In the genomic region with DNA sequence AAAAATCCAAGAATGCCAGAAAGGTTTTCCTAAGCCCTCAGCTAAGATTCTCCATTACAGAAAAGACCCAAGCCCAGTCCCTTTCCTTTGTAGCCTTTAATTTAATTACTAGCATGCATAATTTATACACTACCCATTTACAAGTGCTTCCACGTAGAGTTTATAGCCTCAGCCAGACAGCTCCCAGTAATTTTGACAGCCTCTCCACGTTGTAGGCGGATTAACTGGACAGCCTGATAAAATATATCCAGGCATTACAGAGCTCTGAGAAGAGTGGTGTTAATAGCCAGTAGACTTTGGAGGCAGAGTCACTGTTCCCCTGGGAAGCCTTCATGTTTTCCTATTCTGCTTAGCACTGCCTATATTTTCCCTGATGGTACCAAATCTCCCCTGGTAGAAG, we compare ENCODE assay signal across 21 mouse cellular contexts.
DNase-seq lines count a peak whose midpoint lies in the region; ATAC-seq lines count a peak whose summit lies in the region.
"Had no signal": no experiment of that assay in that cellular context is flagged by ENCODE, and none has a peak within 500 bp of the region (broad histone marks: within the 10 kb centered on the region; RNA-seq: fewer than 3 reads in every experiment).

No protein-coding gene starts in this region.

- no peaks in the 10 kb centered on the region for H3K36me3 ChIP-seq in hindbrain, embryonic 11.5 days (ENCODE audit: control insufficient read depth, insufficient read depth, low read length)
- no peaks in the 10 kb centered on the region for H3K36me3 ChIP-seq in hindbrain, embryonic 13.5 days
- H3K36me3 ChIP-seq in neural tube, embryonic 11.5 days (ENCODE audit: control insufficient read depth, insufficient read depth, low read length), result no peaks in the 10 kb centered on the region
- H3K36me3 ChIP-seq in neural tube, embryonic 15.5 days, result no peaks in the 10 kb centered on the region
- H3K36me3 ChIP-seq in midbrain, embryonic 16.5 days (ENCODE audit: control insufficient read depth, insufficient read depth, low read length), result no peaks in the 10 kb centered on the region
- H3K36me3 ChIP-seq: embryonic facial prominence, embryonic 10.5 days; heart, embryonic 12.5 days; hindbrain, embryonic 10.5 days had no signal

- H3K4me2 ChIP-seq in hindbrain, embryonic 11.5 days (replicated peaks; ENCODE audit: low read depth, low read length), result no peak overlapping the region
- H3K4me2 ChIP-seq in hindbrain, embryonic 13.5 days, result no peak overlapping the region
- no peak overlapping the region for H3K4me2 ChIP-seq in neural tube, embryonic 11.5 days (ENCODE audit: low read depth)
- H3K4me2 ChIP-seq in neural tube, embryonic 15.5 days, result no peak overlapping the region
- no peak overlapping the region for H3K4me2 ChIP-seq in midbrain, embryonic 16.5 days (ENCODE audit: low read length)
- H3K4me2 ChIP-seq: heart, embryonic 12.5 days had no signal

- H3K4me3 ChIP-seq in hindbrain, embryonic 11.5 days (ENCODE audit: low read depth, low read length), result no peak overlapping the region
- H3K4me3 ChIP-seq in hindbrain, embryonic 13.5 days, result no peak overlapping the region
- H3K4me3 ChIP-seq in neural tube, embryonic 11.5 days (ENCODE audit: low read depth, low read length), result no peak overlapping the region
- H3K4me3 ChIP-seq in neural tube, embryonic 15.5 days (replicated peaks), result no peak overlapping the region
- H3K4me3 ChIP-seq in midbrain, embryonic 16.5 days (ENCODE audit: low read depth, low read length), result no peak overlapping the region
- H3K4me3 ChIP-seq: embryonic facial prominence, embryonic 10.5 days; gastrocnemius, adult 2 months; heart, embryonic 12.5 days; hindbrain, embryonic 10.5 days had no signal

- no peak overlapping the region for H3K9ac ChIP-seq in hindbrain, embryonic 11.5 days (ENCODE audit: low read depth, low read length)
- no peak overlapping the region for H3K9ac ChIP-seq in hindbrain, embryonic 13.5 days
- H3K9ac ChIP-seq in neural tube, embryonic 11.5 days (ENCODE audit: low read length), result no peak overlapping the region
- H3K9ac ChIP-seq in neural tube, embryonic 15.5 days (replicated peaks), result no peak overlapping the region
- H3K9ac ChIP-seq in midbrain, embryonic 16.5 days (ENCODE audit: low read depth, low read length), result no peak overlapping the region
- H3K9ac ChIP-seq: heart, embryonic 12.5 days had no signal

- ATAC-seq in hindbrain, embryonic 11.5 days (ENCODE audit: low FRiP score), result peak; percentile 64
- no peak for ATAC-seq in hindbrain, embryonic 13.5 days (ENCODE audit: low FRiP score)
- ATAC-seq in neural tube, embryonic 11.5 days (ENCODE audit: insufficient read depth, low FRiP score, low TSS enrichment), result peak; percentile 81
- no peak for ATAC-seq in neural tube, embryonic 15.5 days (ENCODE audit: low FRiP score)
- ATAC-seq in midbrain, embryonic 16.5 days, result peak; percentile 68
- ATAC-seq: activated CD4-positive, CD25-positive, alpha-beta regulatory T cell, adult 4 months; forebrain, embryonic 14.5 days; Patski had no signal

- H3K27me3 ChIP-seq in hindbrain, embryonic 11.5 days (ENCODE audit: control insufficient read depth, insufficient read depth, low read length), result no peaks in the 10 kb centered on the region
- H3K27me3 ChIP-seq in hindbrain, embryonic 13.5 days, result no peaks in the 10 kb centered on the region
- no peaks in the 10 kb centered on the region for H3K27me3 ChIP-seq in neural tube, embryonic 11.5 days (ENCODE audit: control insufficient read depth, insufficient read depth, low read length)
- no peaks in the 10 kb centered on the region for H3K27me3 ChIP-seq in neural tube, embryonic 15.5 days (replicated peaks)
- H3K27me3 ChIP-seq in midbrain, embryonic 16.5 days (ENCODE audit: control insufficient read depth, insufficient read depth, low read depth, low read length), result no peaks in the 10 kb centered on the region
- H3K27me3 ChIP-seq: CH12.LX; heart, embryonic 12.5 days; Patski had no signal

- 55% methylated on average over 3 of the region's 3 CpGs for WGBS in hindbrain, embryonic 11.5 days
- 34% methylated on average over 3 of the region's 3 CpGs for WGBS in hindbrain, embryonic 13.5 days
- 36% methylated on average over 3 of the region's 3 CpGs for WGBS in neural tube, embryonic 11.5 days
- 11% methylated on average over 3 of the region's 3 CpGs for WGBS in neural tube, embryonic 15.5 days
- 34% methylated on average over 3 of the region's 3 CpGs for WGBS in midbrain, embryonic 16.5 days

- H3K9me3 ChIP-seq in hindbrain, embryonic 11.5 days (ENCODE audit: control insufficient read depth, low read length), result no peaks in the 10 kb centered on the region
- H3K9me3 ChIP-seq in hindbrain, embryonic 13.5 days, result no peaks in the 10 kb centered on the region
- no peaks in the 10 kb centered on the region for H3K9me3 ChIP-seq in neural tube, embryonic 11.5 days (ENCODE audit: control insufficient read depth, low read length)
- no peaks in the 10 kb centered on the region for H3K9me3 ChIP-seq in neural tube, embryonic 15.5 days (replicated peaks)
- H3K9me3 ChIP-seq in midbrain, embryonic 16.5 days (replicated peaks; ENCODE audit: control insufficient read depth, low read length, poor library complexity, severe bottlenecking), result no peaks in the 10 kb centered on the region
- H3K9me3 ChIP-seq: embryonic facial prominence, embryonic 10.5 days; heart, embryonic 12.5 days; hindbrain, embryonic 10.5 days had no signal

- no peaks in the 10 kb centered on the region for H3K4me1 ChIP-seq in hindbrain, embryonic 11.5 days (replicated peaks; ENCODE audit: control insufficient read depth, insufficient read depth, low read length)
- H3K4me1 ChIP-seq in hindbrain, embryonic 13.5 days (replicated peaks), result 0 out of 2 replicates have a peak, but pooled peaks cover 4% of the 10 kb centered on the region
- no peaks in the 10 kb centered on the region for H3K4me1 ChIP-seq in neural tube, embryonic 11.5 days (ENCODE audit: control insufficient read depth, insufficient read depth, low read length)
- no peaks in the 10 kb centered on the region for H3K4me1 ChIP-seq in neural tube, embryonic 15.5 days
- peaks cover 4% of the 10 kb centered on the region; the same call in 1 of the 2 replicates for H3K4me1 ChIP-seq in midbrain, embryonic 16.5 days (ENCODE audit: control insufficient read depth, insufficient read depth, low read length)
- H3K4me1 ChIP-seq: embryonic facial prominence, embryonic 10.5 days; heart, embryonic 12.5 days; hindbrain, embryonic 10.5 days had no signal

- no peak for DNase-seq in hindbrain, embryonic 11.5 days (ENCODE audit: low spot score)
- peak; percentile 18 for DNase-seq in neural tube, embryonic 11.5 days (ENCODE audit: low spot score)
- DNase-seq in mesoderm, embryonic 11.5 days (ENCODE audit: low read depth, low spot score), result peak; percentile 28
- DNase-seq in natural killer cell, adult 2 months (ENCODE audit: low spot score in 2 of 2), result no peak
- no peak for DNase-seq in adrenal gland, postnatal 10 days
- DNase-seq: adrenal gland, postnatal 36 days; cerebellum, adult 11 months; cerebellum, adult 9-10 months; cerebellum, postnatal 25 days; gastrocnemius, adult 2 months; gastrocnemius, postnatal 25 days had no signal

- H3K27ac ChIP-seq in hindbrain, embryonic 11.5 days (ENCODE audit: low read depth, low read length), result no peak overlapping the region
- no peak overlapping the region for H3K27ac ChIP-seq in hindbrain, embryonic 13.5 days
- H3K27ac ChIP-seq in neural tube, embryonic 11.5 days (ENCODE audit: low read depth, low read length), result no peak overlapping the region
- H3K27ac ChIP-seq in neural tube, embryonic 15.5 days (replicated peaks), result no peak overlapping the region
- H3K27ac ChIP-seq in midbrain, embryonic 16.5 days (ENCODE audit: low read length), result no peak overlapping the region
- H3K27ac ChIP-seq: embryonic facial prominence, embryonic 10.5 days; gastrocnemius, adult 2 months; hindbrain, embryonic 10.5 days had no signal

Comparison
In these comparisons a context has a peak if more than half of its experiments do, and no peak if none do; other contexts are left out.
1. ATAC-seq: peak in hindbrain, embryonic 11.5 days (single experiment), neural tube, embryonic 11.5 days (single experiment) and midbrain, embryonic 16.5 days (single experiment); none in hindbrain, embryonic 13.5 days (single experiment) and neural tube, embryonic 15.5 days (single experiment).
2. DNase-seq: peak in neural tube, embryonic 11.5 days (single experiment) and mesoderm, embryonic 11.5 days (single experiment); none in hindbrain, embryonic 11.5 days (single experiment), natural killer cell, adult 2 months (0 of 2) and adrenal gland, postnatal 10 days (single experiment).